Mouse (Mus musculus) frontal cortex, postnatal 36 days (tissue): Measurements from ENCODE around the gene Acsbg1.
A peak's percentile ranks its signal among the peaks of the same experiment; 100 is the strongest.

Experiments used
- DNase-seq, 2 experiments: peaks; one replicate each; pipeline ENCODE4 v3.0.0; 2022; ENCODE audit warnings: low spot score in 2 of 2

The Acsbg1 gene

GRCm38 (mm10) chr9:54668455-54668854, 6.8 kb upstream of the Acsbg1 start:
- peak in 1 of 2 experiments; percentile 57 for DNase-seq

GRCm38 (mm10) chr9:54666116-54666515, 4.4 kb upstream of the Acsbg1 start:
- DNase-seq, result no peak

- no peak for DNase-seq
Observed at GRCm38 (mm10) chr9:54664358-54664757, 2.7 kb upstream of the Acsbg1 start.

- DNase-seq, result no peak
Observed at GRCm38 (mm10) chr9:54658773-54659172, 2.9 kb downstream of the Acsbg1 start.

- DNase-seq, result no peak
Observed at GRCm38 (mm10) chr9:54656402-54656801, 5.3 kb downstream of the Acsbg1 start.

- DNase-seq, result no peak
Observed at GRCm38 (mm10) chr9:54655846-54656245, 5.8 kb downstream of the Acsbg1 start.

GRCm38 (mm10) chr9:54652778-54653177, 8.9 kb downstream of the Acsbg1 start:
- no peak for DNase-seq

GRCm38 (mm10) chr9:54649360-54649759, 12.3 kb downstream of the Acsbg1 start:
- DNase-seq, result no peak

GRCm38 (mm10) chr9:54647456-54647855, 14.2 kb downstream of the Acsbg1 start:
- DNase-seq, result no peak

- DNase-seq, result no peak
Observed at GRCm38 (mm10) chr9:54646252-54646651, 15.4 kb downstream of the Acsbg1 start.

- DNase-seq, result no peak
Observed at GRCm38 (mm10) chr9:54645530-54645929, 16.1 kb downstream of the Acsbg1 start.

- no peak for DNase-seq
Observed at GRCm38 (mm10) chr9:54643179-54643578, 18.5 kb downstream of the Acsbg1 start.

GRCm38 (mm10) chr9:54642556-54642955, 19.1 kb downstream of the Acsbg1 start:
- no peak for DNase-seq

- DNase-seq, result no peak
Observed at GRCm38 (mm10) chr9:54642149-54642548, 19.5 kb downstream of the Acsbg1 start.

GRCm38 (mm10) chr9:54641548-54641947, 20.1 kb downstream of the Acsbg1 start:
- DNase-seq, result no peak

- no peak for DNase-seq
Observed at GRCm38 (mm10) chr9:54639192-54639591, 22.5 kb downstream of the Acsbg1 start.

- DNase-seq, result no peak
Observed at GRCm38 (mm10) chr9:54637510-54638314, 24.0 kb downstream of the Acsbg1 start.

- no peak for DNase-seq
Observed at GRCm38 (mm10) chr9:54633401-54633800, 28.3 kb downstream of the Acsbg1 start.

GRCm38 (mm10) chr9:54630905-54631304, 30.8 kb downstream of the Acsbg1 start:
- no peak for DNase-seq

GRCm38 (mm10) chr9:54629613-54630261, 31.9 kb downstream of the Acsbg1 start:
- no peak for DNase-seq

GRCm38 (mm10) chr9:54628752-54629151, 32.9 kb downstream of the Acsbg1 start:
- DNase-seq, result peak in 1 of 2 experiments; percentile 27

GRCm38 (mm10) chr9:54627240-54627639, 34.4 kb downstream of the Acsbg1 start:
- no peak for DNase-seq

- peak in 1 of 2 experiments; percentile 45 for DNase-seq
Observed at GRCm38 (mm10) chr9:54614182-54614850, 47.4 kb downstream of the Acsbg1 start.
